Mouse (Mus musculus) bone marrow macrophage, adult 2 months (primary cell): ENCODE data around the gene Plekhm2. TPM values are rescaled to one million over a fixed set of nuclear protein-coding genes. Genes with fewer than 3 reads are reported as not detected.
A peak's percentile ranks its signal among the peaks of the same experiment; 100 is the strongest.

Source experiments
- H3K27ac ChIP-seq: 2 replicates; pipeline ENCODE4 v1.5.1; 2012; ENCODE audit warnings: low read depth, low read length; ENCODE audit not compliant: insufficient read depth
- H3K4me1 ChIP-seq: 2 replicates; pipeline ENCODE4 v1.6.1; 2012; ENCODE audit warnings: low read length; ENCODE audit not compliant: control insufficient read depth, insufficient read depth
- H3K4me3 ChIP-seq: 2 replicates; pipeline ENCODE4 v1.5.1; 2012; ENCODE audit warnings: mild to moderate bottlenecking, low read length, moderate library complexity; ENCODE audit not compliant: insufficient read depth
- CTCF ChIP-seq: IDR thresholded peaks from 2 replicates; pipeline ENCODE4 v1.5.1; 2012; ENCODE audit warnings: low read depth, mild to moderate bottlenecking, low read length, moderate library complexity
- POLR2A ChIP-seq: IDR thresholded peaks from 2 replicates; pipeline ENCODE4 v1.6.1; 2012; ENCODE audit warnings: mild to moderate bottlenecking, low read depth, low read length, borderline replicate concordance
- polyA plus RNA-seq: library from polyadenylated mRNA; stranded (reverse); fragments of >200 nt; gene quantifications from 2 replicates; pipeline ENCODE4 v1.2.4, GENCODE M21; 2012; ENCODE audit not compliant: missing spikeins, insufficient read depth, insufficient read length

Plekhm2 gene
- polyA plus RNA-seq, 1 experiment = 62.1 TPM

DNA sequence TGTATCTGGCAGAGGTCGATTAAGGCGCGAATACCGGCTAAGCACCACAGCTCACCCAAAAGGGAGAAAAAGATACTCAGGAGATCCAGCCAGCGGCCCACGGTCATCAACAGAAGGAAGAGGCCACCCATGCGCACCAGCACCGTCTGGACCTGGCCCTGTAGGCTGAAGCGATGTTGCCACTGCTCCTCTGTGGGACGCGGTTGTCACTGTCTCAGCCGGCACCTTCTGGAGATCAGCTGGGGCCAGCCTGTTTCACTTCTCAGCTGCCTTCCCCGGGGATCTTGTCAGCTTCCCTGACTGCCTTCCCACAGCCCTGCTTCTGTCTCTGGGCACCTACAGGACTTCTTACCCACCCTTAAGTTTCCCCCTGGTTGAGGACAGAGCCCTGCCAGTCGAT is 49.8 kb downstream of the Plekhm2 start:
- Histone ChIP-seq H3K4me1 (peaks cover 17% of the 10 kb centered on the region), H3K27ac (no peak overlapping the region), H3K4me3 (no peak overlapping the region)
- TF ChIP-seq POLR2A (no peak), CTCF (no peak)

DNA sequence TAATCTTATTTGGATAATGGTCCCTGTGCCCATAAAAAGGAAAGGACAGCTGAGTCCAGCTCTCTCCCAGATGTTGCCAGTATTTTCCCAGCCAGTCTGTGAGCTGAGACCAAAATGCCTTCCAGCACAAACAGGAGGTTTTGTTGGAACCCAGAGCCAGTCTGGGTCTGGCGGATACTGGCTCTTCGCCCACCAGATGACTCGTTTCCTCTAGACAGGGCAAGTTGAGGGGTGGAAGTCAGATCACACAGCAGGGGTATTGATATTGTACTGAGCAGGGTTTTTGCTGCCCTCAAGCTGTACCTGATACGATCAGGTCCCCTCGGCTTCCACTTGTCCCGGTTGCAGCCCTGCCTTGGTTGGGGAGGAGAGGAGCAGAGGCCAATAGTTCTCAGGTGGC is 55.2 kb downstream of the Plekhm2 start:
- no peak overlapping the region for H3K27ac ChIP-seq
- no peak overlapping the region for H3K4me3 ChIP-seq
- no peak for TF ChIP-seq POLR2A
- TF ChIP-seq CTCF = no peak
- peaks cover 25% of the 10 kb centered on the region for H3K4me1 ChIP-seq

DNA sequence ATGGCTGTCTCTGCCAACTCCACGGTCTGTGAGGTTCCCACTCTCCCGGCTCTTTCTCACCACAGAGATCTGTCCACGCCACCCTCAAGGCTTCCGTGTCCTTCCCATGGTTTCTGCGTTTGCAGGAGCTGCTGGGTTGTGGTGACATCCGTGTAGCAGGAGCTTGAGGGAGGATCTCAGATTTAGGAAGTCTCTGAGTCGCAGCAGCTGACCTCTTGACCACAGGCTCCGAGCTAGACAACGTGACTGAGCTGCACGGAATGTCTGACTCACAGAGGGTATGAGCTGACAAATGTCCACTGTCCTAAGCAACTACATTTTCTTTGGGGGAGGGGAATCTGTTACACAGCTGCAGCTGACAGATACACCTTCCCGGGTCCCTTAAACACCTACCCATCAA is 58.8 kb downstream of the Plekhm2 start, which contains the start of gene Fblim1:
Gene Fblim1, minus strand, starts transcription at position 236 of the 400 bp plus-strand sequence.
- TF ChIP-seq POLR2A = no peak
- no peak for TF ChIP-seq CTCF
- Histone ChIP-seq H3K27ac (peak within 1 kb of the TSS; percentile 87), H3K4me3 (peak within 1 kb of the TSS; percentile 64), H3K4me1 (peaks cover 59% of the 10 kb centered on the region)

DNA sequence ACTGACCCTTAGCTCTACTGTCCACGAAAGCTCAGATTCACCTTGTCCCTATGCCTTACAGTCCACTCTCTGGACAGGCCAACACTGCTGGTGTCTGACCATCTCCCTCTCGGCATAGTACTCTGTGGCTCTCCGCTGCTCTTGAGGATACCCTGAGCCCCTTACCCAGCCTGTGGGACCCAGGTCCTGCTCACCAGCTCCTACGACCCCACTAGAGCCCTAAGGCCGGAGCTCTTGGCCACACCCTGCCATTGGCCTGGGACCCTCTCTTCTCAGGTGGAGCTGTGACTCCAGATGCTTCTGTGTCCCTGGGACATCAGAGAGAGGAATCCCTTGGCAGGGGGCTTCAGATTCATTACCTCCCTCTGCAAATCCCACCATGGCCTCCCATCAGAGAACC is 59.3 kb downstream of the Plekhm2 start:
- Histone ChIP-seq H3K27ac (peak overlapping the region; percentile 87), H3K4me3 (peak overlapping the region; percentile 64), H3K4me1 (peaks cover 59% of the 10 kb centered on the region)
- TF ChIP-seq POLR2A (no peak), CTCF (no peak)

DNA sequence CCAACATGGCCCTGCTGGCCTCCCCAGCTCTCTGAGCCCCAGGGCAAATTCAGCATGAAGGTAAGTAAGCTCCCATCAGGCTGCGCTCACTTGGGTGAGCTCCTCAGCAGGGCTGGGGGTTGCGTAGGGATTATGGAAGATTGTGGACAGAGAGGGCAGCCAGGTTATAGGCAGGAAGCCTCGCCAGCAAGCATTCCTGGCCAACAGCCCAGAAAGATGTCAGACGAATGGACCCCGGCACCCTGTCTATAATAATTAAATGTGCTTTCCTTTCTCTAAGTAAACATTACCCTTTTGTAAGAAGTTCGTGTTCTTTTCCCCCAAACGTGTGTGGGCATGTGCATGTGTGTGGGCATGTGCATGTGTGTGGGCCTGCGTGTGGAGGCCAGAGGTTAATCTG is 60.2 kb downstream of the Plekhm2 start:
- Histone ChIP-seq H3K4me1 (peaks cover 60% of the 10 kb centered on the region), H3K27ac (0 out of 2 replicates have a peak overlapping the region, but pooled peaks have one; percentile 15), H3K4me3 (peak overlapping the region; percentile 64; the same call in 1 of the 2 replicates)
- TF ChIP-seq POLR2A (no peak), CTCF (no peak)

DNA sequence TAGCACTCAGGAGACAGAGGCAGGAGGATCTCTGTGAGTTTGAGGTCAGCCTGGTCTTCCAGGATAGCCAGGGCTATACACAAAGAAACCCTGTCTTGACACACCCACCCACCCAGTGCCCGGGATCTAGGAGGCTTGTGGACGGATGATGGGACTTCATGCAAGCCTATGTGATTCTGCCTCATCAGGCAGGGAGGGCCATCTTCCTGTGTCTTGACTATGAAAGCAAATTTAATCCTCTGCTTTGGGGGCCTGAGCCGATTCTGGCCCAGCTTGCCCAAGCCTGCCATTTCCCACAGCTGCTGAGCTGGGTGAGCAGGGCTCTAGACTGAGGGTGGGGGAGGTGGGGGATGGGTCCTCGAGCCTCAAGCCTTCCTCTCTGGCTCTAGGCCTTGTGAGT is 60.8 kb downstream of the Plekhm2 start:
- 0 out of 2 replicates have a peak overlapping the region, but pooled peaks have one; percentile 64 for H3K4me3 ChIP-seq
- peak overlapping the region; percentile 15; the same call in 1 of the 2 replicates for H3K27ac ChIP-seq
- H3K4me1 ChIP-seq = peaks cover 61% of the 10 kb centered on the region
- no peak for TF ChIP-seq CTCF
- no peak for TF ChIP-seq POLR2A

DNA sequence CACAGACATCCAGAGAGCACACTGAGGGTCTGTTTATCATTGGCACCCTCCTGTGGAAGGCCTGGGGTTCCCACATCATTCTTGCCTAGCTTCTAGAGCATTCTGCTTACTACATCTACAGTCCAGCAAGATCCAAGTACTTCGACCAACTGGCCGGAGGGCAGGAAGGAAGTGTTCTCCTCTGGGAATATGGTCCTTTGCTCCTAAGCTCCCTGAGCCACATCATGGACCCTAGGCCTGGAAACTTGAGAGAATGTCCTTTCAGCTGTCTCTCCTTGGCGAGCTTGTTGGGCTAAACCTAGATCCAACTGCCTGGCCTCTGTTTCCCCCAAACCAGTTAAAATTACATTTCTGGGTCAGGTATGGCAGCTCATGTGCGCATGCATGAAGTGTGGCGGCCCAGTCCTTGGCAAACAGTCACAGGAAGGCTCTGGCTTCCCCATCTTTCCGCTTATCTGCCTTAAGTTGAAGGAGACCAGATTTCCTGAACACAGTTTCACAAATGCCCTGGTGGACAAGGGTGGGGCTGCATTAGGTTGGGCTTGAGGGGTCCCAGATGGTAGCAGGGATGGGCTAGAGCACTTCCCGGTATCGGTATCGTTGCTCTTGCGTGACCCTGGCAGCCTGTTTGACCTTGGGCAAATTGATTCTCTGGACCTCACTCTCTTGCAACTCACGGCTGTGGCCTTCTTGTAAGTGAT is 62.0 kb downstream of the Plekhm2 start:
- H3K27ac ChIP-seq = no peak overlapping the region
- TF ChIP-seq CTCF (no peak), POLR2A (no peak)
- no peak overlapping the region for H3K4me3 ChIP-seq
- H3K4me1 ChIP-seq = peaks cover 62% of the 10 kb centered on the region

DNA sequence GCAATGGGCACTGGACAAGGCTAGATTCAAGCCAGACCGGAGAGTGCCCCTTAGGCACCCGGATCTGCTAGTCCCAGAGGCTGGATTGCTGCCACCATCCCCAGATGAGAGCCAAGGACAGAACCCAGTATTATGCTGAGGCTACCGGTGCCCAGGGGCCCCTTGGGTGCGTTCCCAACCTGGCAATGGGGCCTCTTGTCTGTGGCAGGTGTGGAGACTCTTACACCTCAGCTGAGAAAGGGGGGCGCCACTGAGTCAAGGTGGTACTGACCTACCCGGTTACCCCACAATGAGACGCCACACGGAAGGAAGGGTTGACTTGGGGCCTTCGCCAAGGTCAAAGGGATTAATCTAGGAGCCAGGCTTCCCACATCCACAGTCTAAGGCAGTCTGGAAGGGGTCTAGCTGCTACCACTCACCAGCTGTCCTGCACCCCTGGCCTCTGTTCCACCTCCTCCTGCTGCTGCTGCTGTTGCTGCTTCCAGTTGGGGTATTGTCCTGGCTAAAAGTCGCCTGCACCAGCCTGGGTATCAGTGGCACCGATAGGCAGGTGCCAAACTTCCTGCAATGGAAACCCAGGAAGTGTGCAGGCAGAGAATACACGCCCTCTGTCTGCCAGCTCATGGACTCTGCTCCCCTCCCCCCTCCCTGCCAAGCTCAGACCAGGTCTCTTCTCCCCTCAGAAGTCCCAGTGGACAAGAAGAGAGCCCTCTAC is 63.4 kb downstream of the Plekhm2 start:
- Histone ChIP-seq H3K4me1 (peaks cover 56% of the 10 kb centered on the region), H3K4me3 (no peak overlapping the region), H3K27ac (no peak overlapping the region)
- TF ChIP-seq CTCF = peak; percentile 19; the same call in 1 of the 2 replicates
- no peak for TF ChIP-seq POLR2A

DNA sequence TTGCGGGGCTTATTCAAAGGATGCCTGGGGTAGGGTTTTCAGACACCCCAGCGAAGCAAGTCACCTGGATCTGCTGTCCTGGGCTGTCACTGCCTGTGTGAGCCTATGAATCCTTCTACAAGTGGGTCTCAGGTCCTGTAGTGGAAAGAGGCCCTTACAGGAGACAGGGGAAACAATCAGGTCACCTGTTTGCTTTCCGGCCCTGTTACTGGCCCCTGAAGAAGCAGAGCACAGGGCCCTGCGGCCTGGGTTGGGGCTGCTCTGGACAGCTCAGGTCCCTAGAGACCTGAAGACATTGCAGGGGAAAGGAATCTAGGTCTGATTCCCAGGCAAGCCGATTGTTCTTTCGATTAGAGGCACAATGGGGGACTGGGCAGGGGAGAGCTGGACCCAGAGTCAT is 64.3 kb downstream of the Plekhm2 start:
- H3K4me3 ChIP-seq = no peak overlapping the region
- H3K4me1 ChIP-seq = peaks cover 54% of the 10 kb centered on the region
- TF ChIP-seq CTCF (no peak), POLR2A (no peak)
- no peak overlapping the region for H3K27ac ChIP-seq
